Mouse (Mus musculus) CH12.LX (cell line): Measurements from ENCODE around the gene Ppbp.

ENCODE experiments used
- BHLHE40 ChIP-seq: IDR thresholded peaks from 2 replicates; pipeline ENCODE4 v1.6.1; 2011; ENCODE audit warnings: mild to moderate bottlenecking, low read depth, low read length, improper control_type of control experiment
- CTCF ChIP-seq, 2 experiments: IDR thresholded peaks in 1 of 2; conservative IDR thresholded peaks in 1 of 2; 2 replicates each; pipeline ENCODE4 v1.5.1; 2011 to 2012; ENCODE audit warnings: low read depth in 2 of 2, low read length in 2 of 2, improper control_type of control experiment in 1 of 2, inconsistent platforms in 1 of 2, mild to moderate bottlenecking in 1 of 2, moderate library complexity in 1 of 2
- ELF1 ChIP-seq: IDR thresholded peaks from 2 replicates; pipeline ENCODE4 v1.6.1; 2014; ENCODE audit warnings: low read depth, mild to moderate bottlenecking, inconsistent platforms, low read length, improper control_type of control experiment
- POLR2A ChIP-seq: IDR thresholded peaks from 2 replicates; pipeline ENCODE4 v1.6.1; 2011; ENCODE audit warnings: low read depth, mild to moderate bottlenecking, improper control_type of control experiment, low read length

- TF ChIP-seq POLR2A (no peak), CTCF (conservative IDR thresholded peaks at IDR 0.05 in 1 of 2, IDR thresholded peaks at IDR 0.05 in 1 of 2; ENCODE audit: low read depth in 2 of 2, low read length in 2 of 2) (peak in 1 of 2 experiments; percentile 70; a peak in 2 of 4 replicates), BHLHE40 (no peak), ELF1 (no peak)
Measured at GRCm38 (mm10) chr5:90785659-90786588, 17.6 kb downstream of the Ppbp start, which contains the start of gene Cxcl3.
